Mouse (Mus musculus) hindbrain, postnatal 0 days (tissue): ENCODE data around the gene Kcnb1. TPM values are rescaled to one million over a fixed set of nuclear protein-coding genes. Genes with fewer than 3 reads are reported as not detected.
A peak's percentile ranks its signal among the peaks of the same experiment; 100 is the strongest.

Source experiments
- ATAC-seq: fragments of 200-750 bp; cut with Nextera tagmentation; 2 replicates; pipeline ENCODE4 v1.8.0; 2017; ENCODE audit warnings: mild to moderate bottlenecking, moderate TSS enrichment, moderate library complexity
- DNase-seq: peaks from one replicate; pipeline ENCODE4 v3.0.0-alpha.2; 2015; ENCODE audit warnings: low spot score
- H3K27ac ChIP-seq: fragments of 300-500 bp; sonication (generic); 2 replicates; pipeline ENCODE4 v1.5.1; 2014; ENCODE audit warnings: mild to moderate bottlenecking
- H3K27me3 ChIP-seq: fragments of 300-500 bp; sonication (generic); 2 replicates; pipeline ENCODE4 v1.6.1; 2014; ENCODE audit warnings: low read length, mixed read lengths; ENCODE audit not compliant: insufficient read depth
- H3K36me3 ChIP-seq: fragments of 300-500 bp; sonication (generic); 2 replicates; pipeline ENCODE4 v1.6.1; 2014; ENCODE audit warnings: low read length, mixed read lengths; ENCODE audit not compliant: insufficient read depth
- H3K4me1 ChIP-seq: fragments of 300-500 bp; sonication (generic); 2 replicates; pipeline ENCODE4 v1.6.1; 2014; ENCODE audit warnings: antibody characterized with exemption, low read length, mixed read lengths; ENCODE audit not compliant: insufficient read depth
- H3K4me2 ChIP-seq: fragments of 300-500 bp; sonication (generic); 2 replicates; pipeline ENCODE4 v1.6.1; 2014; ENCODE audit warnings: low read depth, mild to moderate bottlenecking, low read length, moderate library complexity, mixed read lengths
- H3K4me3 ChIP-seq: fragments of 300-500 bp; sonication (generic); 2 replicates; pipeline ENCODE4 v1.5.1; 2014; ENCODE audit warnings: low read length
- H3K9ac ChIP-seq: fragments of 300-500 bp; sonication (generic); replicated peaks from 2 replicates; pipeline ENCODE4 v1.6.1; 2014; ENCODE audit warnings: mild to moderate bottlenecking, low read length, moderate library complexity, mixed read lengths
- H3K9me3 ChIP-seq: fragments of 300-500 bp; sonication (generic); 2 replicates; pipeline ENCODE4 v1.6.1; 2016; ENCODE audit warnings: low read length, mixed read lengths
- CTCF ChIP-seq: IDR thresholded peaks from 2 replicates; pipeline ENCODE4 v1.5.1; 2016; ENCODE audit warnings: antibody characterized with exemption, control low read depth, low read depth
- WGBS: fragments of 180-500 bp; shearing (Covaris S2); extraction: QIAGEN DNeasy Blood & Tissue Kit; methylation state at CpG from one replicate; pipeline ENCODE4 v1.1.7; 2014; 5-methylcytosine and 5-hydroxymethylcytosine counted together
- polyA plus RNA-seq: library from polyadenylated mRNA; unstranded; fragments of >200 nt; fragmentation: Nextera tagmentation; extraction: Ambion mirVana; gene quantifications from 2 replicates; pipeline ENCODE4 v1.2.1, GENCODE M21; 2015
- total RNA-seq: library from RNA; depleted of rRNA; stranded (reverse); fragments of >200 nt; gene quantifications from 2 replicates; pipeline ENCODE4 v1.2.3, GENCODE M21; 2014

The Kcnb1 gene
- total and polyA plus RNA-seq, 2 experiments from 2014 or later = 5.1 to 21.5 TPM

GRCm38 (mm10) chr2:167064601-167065295, 125.2 kb downstream of the Kcnb1 start:
- no peak for TF ChIP-seq CTCF
- H3K4me3 ChIP-seq = peak overlapping the region; percentile 69
- WGBS = 26% methylated on average over 9 of the region's 9 CpGs
- peaks cover 16% of the 10 kb centered on the region for H3K4me1 ChIP-seq
- H3K4me2 ChIP-seq = peak overlapping the region; percentile 86
- H3K27ac ChIP-seq = no peak overlapping the region
- H3K9ac ChIP-seq = peak overlapping the region; percentile 40
- DNase-seq (no peak), ATAC-seq (no peak)
- H3K36me3 ChIP-seq = peaks cover 13% of the 10 kb centered on the region
- no peaks in the 10 kb centered on the region for H3K27me3 ChIP-seq
- no peaks in the 10 kb centered on the region for H3K9me3 ChIP-seq

DNA sequence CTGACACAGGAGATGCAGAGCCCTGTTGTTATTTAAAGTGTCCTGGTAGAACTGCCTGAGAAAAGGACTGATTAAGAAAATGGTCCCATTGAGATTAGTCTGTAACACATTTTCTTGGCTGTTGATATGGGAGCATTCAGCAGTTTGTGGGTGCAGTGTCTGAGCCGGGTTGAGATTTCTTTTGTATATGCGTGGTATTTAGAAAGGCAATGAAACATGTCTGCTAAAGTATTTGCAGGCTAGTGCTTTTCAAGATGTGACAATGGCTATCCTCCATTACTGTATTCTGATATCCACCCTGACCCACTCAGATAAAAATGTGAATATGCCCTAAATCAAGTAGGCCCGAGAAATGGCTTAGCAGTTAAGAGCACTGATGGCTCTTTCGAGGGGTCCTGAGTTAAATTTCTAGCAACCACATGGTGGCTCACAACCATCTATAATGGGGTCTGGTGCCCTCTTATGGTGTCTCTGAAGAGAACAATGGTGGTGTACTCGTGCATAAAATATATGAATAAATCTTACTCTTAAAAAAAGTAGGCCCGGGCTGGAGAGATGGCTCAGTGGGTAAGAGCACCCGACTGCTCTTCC, 126.0 kb downstream of the Kcnb1 start:
- peak overlapping the region; percentile 86 for H3K4me2 ChIP-seq
- DNase-seq = peak; percentile 57
- under 1% methylated on average over 7 of the region's 7 CpGs for WGBS
- peaks cover 16% of the 10 kb centered on the region for H3K4me1 ChIP-seq
- H3K4me3 ChIP-seq = peak overlapping the region; percentile 69
- H3K27me3 ChIP-seq = no peaks in the 10 kb centered on the region
- TF ChIP-seq CTCF = peak; percentile 50
- H3K27ac ChIP-seq = peak overlapping the region; percentile 88; the same call in 1 of the 2 replicates
- peaks cover 13% of the 10 kb centered on the region for H3K36me3 ChIP-seq
- no peaks in the 10 kb centered on the region for H3K9me3 ChIP-seq
- H3K9ac ChIP-seq = peak overlapping the region; percentile 95
- no peak for ATAC-seq

- DNase-seq (peak; percentile 96), ATAC-seq (peak; percentile 95)
- Histone ChIP-seq H3K4me1 (peaks cover 16% of the 10 kb centered on the region), H3K27me3 (no peaks in the 10 kb centered on the region), H3K9ac (peak within 1 kb of the TSS; percentile 95), H3K4me3 (peak within 1 kb of the TSS; percentile 69), H3K4me2 (peak within 1 kb of the TSS; percentile 86), H3K9me3 (no peaks in the 10 kb centered on the region), H3K36me3 (peaks cover 14% of the 10 kb centered on the region), H3K27ac (peak within 1 kb of the TSS; percentile 88)
- WGBS = 2% methylated on average over 56 of the region's 57 CpGs
- peak; percentile 56 for TF ChIP-seq CTCF
Observed at GRCm38 (mm10) chr2:167062965-167063880, 126.7 kb downstream of the Kcnb1 start, which contains the start of gene Znfx1. TSS of gene Znfx1 (minus strand) at chr2:167063015.

DNA sequence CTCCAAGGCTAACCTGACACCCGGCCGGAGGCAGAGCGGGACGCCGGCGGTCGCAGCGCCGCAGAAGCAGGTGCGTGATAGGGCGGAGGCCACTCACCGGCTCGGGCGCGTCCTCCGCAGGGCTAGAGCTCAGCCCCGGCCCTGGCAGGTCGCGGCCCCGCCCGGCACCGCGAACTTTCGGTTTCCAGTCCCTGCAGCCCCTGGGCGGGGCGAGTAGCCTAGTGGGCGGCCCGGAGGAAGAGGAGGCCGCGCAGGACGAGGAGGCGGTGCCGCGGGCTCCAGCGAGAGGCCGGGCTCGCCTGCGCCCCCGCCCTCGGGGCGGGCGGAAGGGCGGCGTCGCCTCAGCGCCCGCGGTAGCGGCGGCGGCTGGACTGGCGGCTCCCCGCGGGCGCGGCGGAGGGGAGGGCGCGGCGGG, 127.5 kb downstream of the Kcnb1 start:
- Histone ChIP-seq H3K4me1 (peaks cover 16% of the 10 kb centered on the region), H3K9ac (peak overlapping the region; percentile 95), H3K36me3 (peaks cover 21% of the 10 kb centered on the region), H3K27me3 (no peaks in the 10 kb centered on the region), H3K4me3 (peak overlapping the region; percentile 69), H3K27ac (peak overlapping the region; percentile 88), H3K9me3 (no peaks in the 10 kb centered on the region), H3K4me2 (peak overlapping the region; percentile 86)
- peak; percentile 91 for DNase-seq
- 1% methylated on average over 28 of the region's 60 CpGs for WGBS
- no peak for TF ChIP-seq CTCF
- ATAC-seq = peak; percentile 92

DNA sequence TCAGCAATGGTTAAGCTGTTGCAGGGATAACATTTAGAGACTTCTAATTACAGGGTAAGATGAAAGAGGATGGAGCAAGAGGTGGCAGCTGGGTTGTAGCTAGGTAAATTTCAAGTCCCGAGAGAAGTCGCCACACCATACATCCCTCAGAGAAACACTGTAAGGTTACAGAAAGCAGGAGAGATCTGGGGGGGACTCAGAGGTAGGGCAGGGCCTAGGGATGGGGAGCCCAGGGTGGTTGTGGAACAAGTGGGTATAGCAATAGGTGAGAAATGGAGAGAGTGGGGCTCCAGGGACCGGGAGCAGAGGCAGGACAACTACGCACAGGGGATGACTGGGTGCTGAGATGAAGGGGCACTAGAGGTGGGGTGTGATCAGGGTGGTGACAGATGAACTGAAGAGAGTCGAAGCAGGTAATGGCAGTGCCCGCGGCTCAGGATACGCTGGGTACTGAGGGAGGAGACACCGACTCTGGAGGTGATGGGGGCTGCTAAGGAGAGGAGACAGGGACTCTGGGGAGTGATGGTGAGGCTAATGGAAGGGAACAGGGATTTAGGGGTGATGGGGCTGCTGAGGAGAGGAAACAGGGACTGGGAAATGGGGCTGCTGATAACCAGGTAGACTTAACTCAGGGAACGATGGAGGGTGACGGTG, 128.4 kb downstream of the Kcnb1 start:
- no peaks in the 10 kb centered on the region for H3K9me3 ChIP-seq
- peak overlapping the region; percentile 86 for H3K4me2 ChIP-seq
- 31% methylated on average over 11 of the region's 11 CpGs for WGBS
- no peak for TF ChIP-seq CTCF
- H3K9ac ChIP-seq = peak overlapping the region; percentile 95
- peaks cover 31% of the 10 kb centered on the region for H3K36me3 ChIP-seq
- no peak overlapping the region for H3K27ac ChIP-seq
- H3K4me3 ChIP-seq = peak overlapping the region; percentile 69
- peaks cover 16% of the 10 kb centered on the region for H3K4me1 ChIP-seq
- no peak for DNase-seq
- no peak for ATAC-seq
- H3K27me3 ChIP-seq = no peaks in the 10 kb centered on the region

DNA sequence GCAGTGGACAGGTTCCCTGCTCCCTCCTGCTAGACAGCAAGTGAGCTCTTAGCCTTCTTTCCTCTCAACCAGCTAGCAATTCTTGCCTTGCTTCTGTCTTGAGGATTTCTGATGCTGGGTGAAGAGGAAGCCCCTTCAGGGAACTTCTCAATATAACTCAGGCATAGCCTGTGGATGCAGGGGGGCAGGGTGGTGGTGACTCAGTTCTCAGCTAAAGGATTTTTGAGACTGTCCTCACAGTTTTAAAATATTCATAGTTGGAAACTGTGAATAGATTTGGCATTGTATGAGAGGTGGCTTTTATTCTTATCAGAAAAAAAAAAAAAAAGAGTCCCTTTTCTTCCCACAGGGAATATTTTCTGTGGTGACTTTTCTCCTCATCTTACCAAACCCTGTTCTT, 129.2 kb downstream of the Kcnb1 start:
- H3K9me3 ChIP-seq = no peaks in the 10 kb centered on the region
- H3K36me3 ChIP-seq = peaks cover 37% of the 10 kb centered on the region
- no peak overlapping the region for H3K27ac ChIP-seq
- ATAC-seq (no peak), DNase-seq (no peak)
- H3K27me3 ChIP-seq = no peaks in the 10 kb centered on the region
- peaks cover 16% of the 10 kb centered on the region for H3K4me1 ChIP-seq
- TF ChIP-seq CTCF = no peak
- peak overlapping the region; percentile 23; the same call in 1 of the 2 replicates for H3K9ac ChIP-seq
- H3K4me2 ChIP-seq = no peak overlapping the region
- no peak overlapping the region for H3K4me3 ChIP-seq
